Comparison of ENCODE assay signal across 22 mouse cellular contexts in the genomic region with DNA sequence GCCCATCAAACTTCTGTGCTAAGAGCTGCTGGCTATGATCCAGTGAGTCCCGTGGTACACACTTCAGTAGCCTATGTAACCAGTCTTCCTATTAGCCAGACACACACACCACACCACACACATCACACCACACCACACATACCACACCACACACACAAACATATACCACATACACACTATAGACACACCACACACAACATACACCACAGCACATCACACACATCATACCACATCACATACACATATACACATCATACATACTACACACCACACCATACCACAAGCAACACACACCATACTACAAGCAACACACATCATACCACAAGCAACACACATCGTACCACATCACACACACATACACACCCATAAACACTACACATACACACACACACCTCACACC.
"Had no signal": no experiment of that assay in that cellular context is flagged by ENCODE, and none has a peak within 500 bp of the region (broad histone marks: within the 10 kb centered on the region; RNA-seq: fewer than 3 reads in every experiment).

No protein-coding gene starts in this region.

- H3K4me1 ChIP-seq: liver, embryonic 13.5 days; midbrain, embryonic 12.5 days; midbrain, embryonic 15.5 days; neural tube, embryonic 12.5 days; neural tube, embryonic 15.5 days; stomach, embryonic 15.5 days had no signal

- H3K27ac ChIP-seq: layer of hippocampus, adult 2 months; left cerebral cortex, adult 2 months; liver, embryonic 13.5 days; midbrain, embryonic 12.5 days; midbrain, embryonic 15.5 days; neural tube, embryonic 12.5 days; neural tube, embryonic 15.5 days; stomach, embryonic 15.5 days had no signal

- DNase-seq: kidney, adult 18-20 months; kidney, adult 9 months; kidney, postnatal 14 days; layer of hippocampus, adult 9-11 months; layer of hippocampus, postnatal 36 days; liver, embryonic 13.5 days; lung, embryonic 14.5 days; lung, postnatal 36 days; right cerebral cortex, adult 18-20 months; right cerebral cortex, postnatal 14 days; right cerebral cortex, postnatal 4 days; thymus, adult 2 months; thymus, postnatal 14 days; thymus, postnatal 4 days had no signal

- H3K4me2 ChIP-seq: liver, embryonic 13.5 days; lung, embryonic 14.5 days; midbrain, embryonic 12.5 days; midbrain, embryonic 15.5 days; neural tube, embryonic 12.5 days; neural tube, embryonic 15.5 days; stomach, embryonic 15.5 days had no signal

- H3K9me3 ChIP-seq: liver, embryonic 13.5 days; midbrain, embryonic 12.5 days; midbrain, embryonic 15.5 days; neural tube, embryonic 12.5 days; neural tube, embryonic 15.5 days; stomach, embryonic 15.5 days had no signal

- H3K4me3 ChIP-seq: layer of hippocampus, adult 2 months; left cerebral cortex, adult 2 months; liver, embryonic 13.5 days; midbrain, embryonic 12.5 days; midbrain, embryonic 15.5 days; neural tube, embryonic 12.5 days; neural tube, embryonic 15.5 days; stomach, embryonic 15.5 days had no signal

- H3K36me3 ChIP-seq: liver, embryonic 13.5 days; midbrain, embryonic 12.5 days; midbrain, embryonic 15.5 days; neural tube, embryonic 12.5 days; neural tube, embryonic 15.5 days; stomach, embryonic 15.5 days had no signal

- H3K9ac ChIP-seq: liver, embryonic 13.5 days; lung, embryonic 14.5 days; midbrain, embryonic 12.5 days; midbrain, embryonic 15.5 days; neural tube, embryonic 12.5 days; neural tube, embryonic 15.5 days; stomach, embryonic 15.5 days had no signal

- ATAC-seq: lung, postnatal 0 days; midbrain, embryonic 15.5 days had no signal

- H3K27me3 ChIP-seq: liver, embryonic 13.5 days; midbrain, embryonic 12.5 days; midbrain, embryonic 15.5 days; neural tube, embryonic 12.5 days; neural tube, embryonic 15.5 days; stomach, embryonic 15.5 days had no signal
